Comparison of ENCODE assay signal across 10 mouse cellular contexts in genomic region chr17:30225030-30225740, GRCm38 (mm10).
DNase-seq lines count a peak whose midpoint lies in the region; ATAC-seq and TF ChIP-seq lines count a peak whose summit lies in the region.
"Had no signal": no experiment of that assay in that cellular context is flagged by ENCODE, and none has a peak within 500 bp of the region (broad histone marks: within the 10 kb centered on the region; RNA-seq: fewer than 3 reads in every experiment).

No protein-coding gene starts in this region.

- H3K4me1 ChIP-seq in heart, embryonic 10.5 days = peaks cover 48% of the 10 kb centered on the region
- peaks cover 6% of the 10 kb centered on the region for H3K4me1 ChIP-seq in hindbrain, embryonic 11.5 days (replicated peaks; ENCODE audit: control insufficient read depth, insufficient read depth, low read length)
- H3K4me1 ChIP-seq in midbrain, embryonic 10.5 days = peaks cover 69% of the 10 kb centered on the region
- no peaks in the 10 kb centered on the region for H3K4me1 ChIP-seq in kidney, adult 2 months (ENCODE audit: control insufficient read depth, insufficient read depth, low read length)

- TF ChIP-seq POLR2A in kidney, adult 2 months (IDR thresholded peaks at IDR 0.05; ENCODE audit: low read depth, low read length) = no peak

- no peak for ATAC-seq in hindbrain, embryonic 11.5 days (ENCODE audit: low FRiP score)

- H3K4me3 ChIP-seq in heart, embryonic 10.5 days = no peak overlapping the region
- H3K4me3 ChIP-seq in hindbrain, embryonic 11.5 days (ENCODE audit: low read depth, low read length) = no peak overlapping the region
- no peak overlapping the region for H3K4me3 ChIP-seq in midbrain, embryonic 10.5 days
- no peak overlapping the region for H3K4me3 ChIP-seq in kidney, adult 2 months (ENCODE audit: insufficient read depth, low read depth, low read length)

- 58% methylated on average over 5 of the region's 5 CpGs for WGBS in heart, embryonic 10.5 days
- 49% methylated on average over 5 of the region's 5 CpGs for WGBS in hindbrain, embryonic 11.5 days
- 43% methylated on average over 5 of the region's 5 CpGs for WGBS in midbrain, embryonic 10.5 days
- WGBS in kidney, adult 2 months = 63% methylated on average over 5 of the region's 5 CpGs

- H3K9me3 ChIP-seq in heart, embryonic 10.5 days = no peaks in the 10 kb centered on the region
- H3K9me3 ChIP-seq in hindbrain, embryonic 11.5 days (ENCODE audit: control insufficient read depth, low read length) = no peaks in the 10 kb centered on the region
- no peaks in the 10 kb centered on the region for H3K9me3 ChIP-seq in midbrain, embryonic 10.5 days (replicated peaks)

- H3K27me3 ChIP-seq in heart, embryonic 10.5 days (ENCODE audit: insufficient read depth, poor library complexity, severe bottlenecking) = no peaks in the 10 kb centered on the region
- no peaks in the 10 kb centered on the region for H3K27me3 ChIP-seq in hindbrain, embryonic 11.5 days (ENCODE audit: control insufficient read depth, insufficient read depth, low read length)
- no peaks in the 10 kb centered on the region for H3K27me3 ChIP-seq in midbrain, embryonic 10.5 days (ENCODE audit: low read depth, poor library complexity, severe bottlenecking)
- H3K27me3 ChIP-seq in kidney, adult 2 months (replicated peaks; ENCODE audit: control insufficient read depth, insufficient read depth, low read length) = no peaks in the 10 kb centered on the region

- no peak for TF ChIP-seq CTCF in kidney, adult 2 months (conservative IDR thresholded peaks at IDR 0.05; ENCODE audit: insufficient read depth, insufficient read length, low read depth, low read length)

- 0 out of 2 replicates have a peak overlapping the region, but pooled peaks have one; percentile 25 for H3K27ac ChIP-seq in heart, embryonic 10.5 days
- H3K27ac ChIP-seq in hindbrain, embryonic 11.5 days (ENCODE audit: low read depth, low read length) = no peak overlapping the region
- peak overlapping the region; percentile 79 for H3K27ac ChIP-seq in midbrain, embryonic 10.5 days (replicated peaks)
- H3K27ac ChIP-seq in kidney, adult 2 months (ENCODE audit: insufficient read depth, low read depth, low read length) = no peak overlapping the region

- H3K9ac ChIP-seq in hindbrain, embryonic 11.5 days (ENCODE audit: low read depth, low read length) = no peak overlapping the region

- 0 out of 2 replicates have a peak, but pooled peaks cover 2% of the 10 kb centered on the region for H3K36me3 ChIP-seq in heart, embryonic 10.5 days
- no peaks in the 10 kb centered on the region for H3K36me3 ChIP-seq in hindbrain, embryonic 11.5 days (ENCODE audit: control insufficient read depth, insufficient read depth, low read length)
- H3K36me3 ChIP-seq in midbrain, embryonic 10.5 days = peaks cover under 1% of the 10 kb centered on the region; the same call in 1 of the 2 replicates
- H3K36me3 ChIP-seq in kidney, adult 2 months (ENCODE audit: control insufficient read depth, insufficient read depth, low read length) = no peaks in the 10 kb centered on the region

- H3K4me2 ChIP-seq in hindbrain, embryonic 11.5 days (replicated peaks; ENCODE audit: low read depth, low read length) = no peak overlapping the region

- DNase-seq in heart, embryonic 10.5 days (ENCODE audit: low spot score) = no peak
- no peak for DNase-seq in heart, postnatal 4 days
- DNase-seq in embryo, embryonic 10.5 days (ENCODE audit: low spot score) = peak; percentile 53
- peak; percentile 34 for DNase-seq in hindbrain, embryonic 11.5 days (ENCODE audit: low spot score)
- DNase-seq in midbrain, embryonic 10.5 days (ENCODE audit: low spot score) = peak; percentile 49
- no peak for DNase-seq in cerebellum, postnatal 10 days
- DNase-seq in kidney, adult 2 months = no peak
- DNase-seq in lung, adult 18-20 months = no peak
- DNase-seq: heart, postnatal 36 days; thymus, postnatal 4 days had no signal

Comparison
In these comparisons a context has a peak if more than half of its experiments do, and no peak if none do; other contexts are left out.
1. DNase-seq: peak in embryo, embryonic 10.5 days (single experiment), hindbrain, embryonic 11.5 days (single experiment) and midbrain, embryonic 10.5 days (single experiment); none in heart, embryonic 10.5 days (single experiment), heart, postnatal 4 days (single experiment), cerebellum, postnatal 10 days (0 of 2), kidney, adult 2 months (single experiment) and lung, adult 18-20 months (0 of 2).
2. H3K27ac ChIP-seq: peak in heart, embryonic 10.5 days (single experiment) and midbrain, embryonic 10.5 days (single experiment); none in hindbrain, embryonic 11.5 days (single experiment) and kidney, adult 2 months (single experiment).